Mouse (Mus musculus) gastrocnemius, postnatal 10 days (tissue): ENCODE results near the gene Cdh23. TPM values are rescaled to one million over a fixed set of nuclear protein-coding genes. Genes with fewer than 3 reads are reported as not detected.

Experiments
- DNase-seq: peaks from one replicate; pipeline ENCODE4 v3.0.0; 2021; ENCODE audit warnings: mixed read lengths
- total RNA-seq, 2 experiments: library from RNA; stranded (reverse); gene quantifications; 2 replicates each; pipeline ENCODE4 v1.2.3; 2021

The Cdh23 gene
- total RNA-seq, 2 experiments from 2014 or later, result 3.1 to 4.2 TPM

DNA sequence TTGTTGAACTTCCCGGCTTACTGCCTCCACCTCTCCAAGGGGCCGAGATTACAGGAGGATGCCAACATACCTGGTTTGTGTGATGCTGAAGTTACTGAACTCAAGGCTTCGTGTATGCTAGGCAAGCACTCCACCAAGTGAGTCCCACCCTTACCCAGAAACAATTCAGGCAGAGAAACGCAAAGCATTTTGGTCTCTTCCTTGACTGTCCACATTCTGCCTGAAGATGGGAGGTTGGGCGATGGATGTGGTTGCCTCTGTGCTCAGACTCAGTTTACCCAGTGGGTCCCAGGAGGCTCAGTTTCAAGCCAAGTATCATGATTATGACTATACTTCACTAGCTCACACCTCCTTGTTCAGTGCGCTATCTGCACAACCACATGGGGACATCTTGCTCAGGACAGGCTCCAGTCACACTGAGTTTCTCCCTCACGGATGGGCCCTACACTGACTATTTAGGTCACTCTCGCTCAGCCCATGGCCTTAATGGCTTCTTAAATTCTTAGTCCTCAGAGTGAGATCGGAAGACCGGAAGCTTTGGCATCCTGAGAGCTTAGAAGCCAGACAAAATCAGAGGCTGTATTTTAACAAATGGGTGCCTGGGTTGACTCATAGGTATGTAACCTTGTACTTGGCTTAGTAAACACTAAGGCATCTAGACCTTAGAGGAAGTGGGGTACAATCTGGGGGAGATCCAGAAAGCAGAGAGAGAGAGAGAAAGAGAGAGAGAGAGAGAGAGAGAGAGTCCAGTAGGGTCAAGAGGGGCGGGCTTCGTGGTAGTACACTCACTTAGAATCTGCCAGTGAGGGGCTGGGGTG, 118.2 kb downstream of the Cdh23 start:
- no peak for DNase-seq

DNA sequence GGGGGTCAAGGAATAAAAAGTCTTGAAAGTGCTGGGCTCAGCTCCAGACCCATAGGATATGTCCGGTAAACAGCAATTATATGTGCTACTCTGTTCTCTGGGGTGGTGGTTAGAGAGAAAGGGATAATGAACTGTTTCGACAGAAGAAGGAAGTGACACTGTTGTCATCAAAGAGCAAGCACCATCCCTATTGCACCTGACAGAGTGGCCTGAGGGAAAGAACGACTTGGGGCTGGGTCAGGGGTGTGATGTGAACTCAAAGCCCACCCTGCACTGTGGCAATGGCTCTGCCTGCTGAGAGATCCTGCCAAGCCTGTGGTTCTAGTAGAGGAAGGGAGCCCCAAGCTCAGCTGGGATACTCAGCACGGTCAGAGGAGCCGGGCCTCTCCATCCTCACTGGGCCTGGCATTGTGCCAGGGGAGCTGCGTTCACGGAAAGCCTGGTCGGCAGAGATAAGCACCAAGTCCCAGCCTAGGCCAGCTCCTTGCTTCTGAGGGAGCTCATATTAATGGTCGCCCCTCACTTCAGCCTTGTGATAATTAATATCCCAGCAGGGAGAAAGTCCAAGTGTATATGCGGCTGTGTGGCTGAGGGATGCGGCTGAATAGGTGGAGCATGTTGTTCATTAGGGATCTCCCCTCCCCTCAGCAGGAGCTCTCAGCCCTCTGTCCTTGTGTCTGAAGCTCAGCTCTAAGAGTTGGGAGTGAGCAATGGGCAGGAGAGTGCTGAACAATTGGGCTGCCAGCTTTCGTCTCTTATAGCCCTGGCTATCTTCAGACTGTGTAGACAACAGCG, 119.0 kb downstream of the Cdh23 start:
- peak; percentile 60 for DNase-seq

- no peak for DNase-seq
These were observed 121.4 kb downstream of the Cdh23 start for GRCm38 (mm10) chr10:60574851-60575250.

DNA sequence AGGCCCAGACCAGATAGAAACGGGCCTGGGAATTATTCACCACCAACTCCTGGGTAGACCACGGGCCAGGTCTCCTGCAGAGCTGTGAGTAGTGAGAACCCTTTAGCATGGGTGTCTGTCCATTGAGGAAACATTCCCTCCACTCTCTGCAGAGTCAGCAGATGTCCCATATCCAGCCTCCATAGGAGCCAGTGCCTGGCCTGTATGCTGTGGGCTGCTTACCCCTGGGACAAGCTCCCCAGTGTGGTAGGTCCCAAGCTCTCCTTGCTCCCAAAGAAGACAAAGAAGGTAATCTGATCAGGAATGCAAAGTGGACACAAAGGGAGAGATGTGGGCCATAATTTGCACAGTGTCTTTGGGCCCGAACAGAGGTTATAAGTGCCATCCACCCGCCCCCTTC, 124.8 kb downstream of the Cdh23 start:
- no peak for DNase-seq

GRCm38 (mm10) chr10:60566369-60567037, 129.8 kb downstream of the Cdh23 start:
- DNase-seq, result no peak

- no peak for DNase-seq
These were observed 132.2 kb downstream of the Cdh23 start for GRCm38 (mm10) chr10:60564136-60564535.

GRCm38 (mm10) chr10:60562946-60563345, 133.3 kb downstream of the Cdh23 start:
- no peak for DNase-seq

DNA sequence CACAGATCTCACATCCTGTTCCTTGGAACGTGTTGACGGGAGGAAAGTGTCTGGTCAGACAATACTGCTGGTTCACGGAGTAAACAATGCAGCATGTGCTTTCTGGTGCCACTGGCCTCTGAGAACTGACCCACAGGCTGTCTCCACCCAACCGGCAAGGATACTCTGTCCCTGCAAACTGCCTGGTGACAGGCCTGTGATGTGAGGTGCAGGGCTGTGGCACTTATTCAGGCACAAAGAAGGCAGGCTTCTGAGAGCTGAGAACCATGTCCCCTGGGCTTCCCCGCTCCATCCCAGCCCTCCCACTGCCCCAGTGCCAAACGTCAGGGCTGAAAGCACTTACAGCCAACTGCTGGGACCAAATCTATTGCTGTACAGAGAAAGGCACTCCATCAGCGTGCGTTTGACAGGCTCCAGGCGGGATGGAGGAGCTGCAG, 137.8 kb downstream of the Cdh23 start:
- no peak for DNase-seq

- DNase-seq, result no peak
These were observed 143.2 kb downstream of the Cdh23 start for GRCm38 (mm10) chr10:60552951-60553635.

DNA sequence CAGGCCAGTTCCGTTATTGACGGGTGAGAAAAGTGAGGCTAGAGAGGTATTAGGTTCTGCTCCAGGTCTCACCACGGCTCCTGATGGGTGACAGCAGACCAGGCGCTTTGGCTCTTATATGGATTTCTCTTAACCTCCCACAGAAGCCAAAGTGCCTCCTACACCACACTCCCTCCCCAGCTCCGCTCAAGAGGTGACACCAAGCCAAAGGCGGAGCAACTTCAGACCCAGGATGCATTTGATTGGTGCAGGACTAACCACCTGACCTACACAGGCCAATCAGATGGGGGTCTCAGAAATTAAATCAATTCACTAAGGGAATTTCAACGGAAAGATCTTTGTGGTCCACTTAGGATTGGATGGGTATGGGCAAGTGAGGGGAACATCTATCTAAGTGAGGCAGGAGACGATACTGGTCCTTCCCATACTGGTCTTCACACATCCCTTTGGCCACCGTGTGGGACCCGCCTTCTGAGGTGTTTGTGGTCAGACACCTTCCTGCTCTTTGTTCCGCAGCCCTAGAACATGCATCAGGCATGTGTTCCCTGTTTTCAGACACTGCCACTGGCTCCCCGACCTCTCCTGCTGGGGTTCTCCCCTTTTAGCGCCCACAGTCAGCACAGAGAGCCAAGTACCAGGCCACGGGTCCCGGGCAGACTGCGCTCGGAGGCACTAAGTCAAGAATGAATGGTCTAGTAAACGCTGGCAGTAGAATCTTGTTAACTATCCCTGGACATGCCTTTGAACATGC, 157.0 kb downstream of the Cdh23 start:
- no peak for DNase-seq

- DNase-seq, result no peak
These were observed 160.0 kb downstream of the Cdh23 start for GRCm38 (mm10) chr10:60536098-60536811.

DNA sequence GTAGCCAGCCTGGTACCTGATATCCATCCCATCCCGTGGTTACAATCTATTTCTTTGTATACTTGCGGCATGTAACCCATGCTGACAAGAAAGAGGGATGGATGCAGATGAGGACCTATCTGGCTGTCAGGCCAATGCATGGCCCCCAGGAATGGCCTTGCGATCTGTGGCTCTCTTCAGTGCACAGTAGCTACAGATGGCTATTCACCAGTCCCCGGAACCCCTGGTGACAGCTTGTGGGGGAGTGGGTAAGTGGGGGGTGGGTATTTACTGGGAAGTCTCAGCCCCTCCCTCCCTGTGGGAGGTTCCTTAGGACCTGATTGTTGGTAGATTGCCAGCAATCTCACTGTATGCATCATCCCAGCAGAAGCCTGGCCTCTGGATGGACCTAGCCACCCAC, 163.8 kb downstream of the Cdh23 start:
- DNase-seq, result no peak

DNA sequence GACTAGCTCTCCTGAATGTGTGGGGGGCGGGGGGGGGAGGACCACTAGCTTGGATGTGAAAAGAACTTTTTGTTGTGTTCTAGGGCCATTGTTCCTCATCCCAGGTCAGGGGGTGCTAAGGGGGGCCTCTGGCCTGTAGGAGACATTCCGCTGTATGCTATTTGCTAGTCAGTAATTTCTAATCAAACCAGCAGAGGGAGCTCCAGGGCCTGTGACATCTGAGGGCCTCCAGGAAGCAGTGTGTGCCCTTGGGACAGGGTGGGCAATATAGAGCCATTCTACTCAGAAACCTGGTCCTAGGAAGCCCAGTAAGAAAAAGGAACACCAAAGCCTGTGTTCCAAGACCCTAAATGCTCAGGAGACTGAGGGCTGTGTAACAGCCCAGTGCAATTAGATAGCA, 164.9 kb downstream of the Cdh23 start:
- DNase-seq, result peak; percentile 42

DNA sequence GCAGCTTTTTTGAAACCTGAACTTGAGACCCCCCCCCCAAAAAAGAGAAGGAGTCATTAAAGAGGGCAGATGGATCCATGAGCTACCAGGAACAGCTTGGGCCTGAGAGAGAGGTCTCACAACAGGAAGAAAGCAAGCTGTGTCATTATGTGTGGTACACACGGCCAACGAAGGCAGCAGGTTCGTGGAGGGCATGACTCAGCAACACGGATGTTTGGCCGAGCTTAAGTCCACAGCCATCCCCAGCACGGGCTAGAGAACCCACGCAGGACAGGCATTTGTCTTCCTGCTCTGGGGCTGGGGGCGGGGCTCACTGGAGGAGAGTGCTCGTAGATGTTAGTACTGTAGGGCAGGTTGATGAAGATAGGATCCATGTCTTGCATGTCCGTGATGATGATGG, 165.7 kb downstream of the Cdh23 start:
- no peak for DNase-seq

DNA sequence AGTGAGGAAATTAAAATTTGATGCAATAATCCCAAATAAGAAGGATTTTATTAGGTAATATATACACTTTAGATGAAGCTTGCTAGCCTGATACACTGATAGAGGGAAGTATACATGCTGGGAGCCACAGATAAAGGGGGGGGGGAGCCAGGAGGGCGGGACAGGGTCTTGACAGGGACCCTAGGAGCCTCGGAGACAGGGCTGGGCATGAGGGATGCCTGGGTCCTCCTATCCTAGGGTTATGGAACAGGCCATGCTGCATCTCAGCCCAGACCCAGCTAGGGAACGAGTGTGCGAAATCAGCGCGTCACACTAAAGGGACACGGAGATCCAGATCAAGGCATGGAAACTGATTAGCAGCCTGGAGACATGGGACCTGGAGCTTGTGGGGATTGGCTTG, 168.3 kb downstream of the Cdh23 start:
- DNase-seq, result no peak

DNA sequence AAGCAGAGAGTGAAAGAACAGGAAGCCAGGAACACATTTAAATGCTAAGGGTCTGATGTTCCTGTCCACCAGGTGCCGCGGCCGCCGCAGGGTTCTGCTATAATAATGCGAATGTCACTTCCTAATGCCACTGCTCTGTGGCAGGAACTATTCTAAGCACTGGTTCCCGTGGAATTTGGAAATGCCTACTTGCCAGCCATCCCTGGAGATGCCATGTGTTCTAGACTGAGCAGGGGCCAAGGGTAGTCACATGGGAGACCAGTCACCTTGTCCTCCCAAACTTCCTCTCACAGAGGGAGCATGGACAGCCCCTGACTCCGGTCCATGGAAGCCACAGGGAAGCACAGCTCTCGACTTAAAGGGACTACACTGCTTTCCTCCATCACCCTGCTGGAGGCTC, 171.2 kb downstream of the Cdh23 start:
- no peak for DNase-seq

DNA sequence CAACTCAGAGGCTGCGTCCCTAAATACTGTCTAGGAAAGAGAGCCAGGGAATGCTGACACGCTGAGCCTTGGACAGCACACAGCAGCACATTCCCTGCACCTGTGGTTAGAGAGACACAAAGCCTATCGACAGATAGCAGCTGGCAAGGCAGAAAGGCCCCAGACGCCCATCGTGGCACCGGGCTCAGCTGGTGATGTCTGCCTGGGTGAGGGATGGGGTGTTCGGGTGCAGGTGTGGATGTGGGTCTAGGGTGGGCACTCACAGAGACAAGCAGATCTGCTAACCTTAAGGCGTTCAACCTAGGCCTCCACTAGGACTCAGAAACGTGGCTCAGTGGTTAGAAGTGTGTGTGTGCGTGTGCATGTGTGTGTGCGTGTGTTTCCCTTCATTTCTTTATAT, 180.0 kb downstream of the Cdh23 start:
- DNase-seq, result no peak

DNA sequence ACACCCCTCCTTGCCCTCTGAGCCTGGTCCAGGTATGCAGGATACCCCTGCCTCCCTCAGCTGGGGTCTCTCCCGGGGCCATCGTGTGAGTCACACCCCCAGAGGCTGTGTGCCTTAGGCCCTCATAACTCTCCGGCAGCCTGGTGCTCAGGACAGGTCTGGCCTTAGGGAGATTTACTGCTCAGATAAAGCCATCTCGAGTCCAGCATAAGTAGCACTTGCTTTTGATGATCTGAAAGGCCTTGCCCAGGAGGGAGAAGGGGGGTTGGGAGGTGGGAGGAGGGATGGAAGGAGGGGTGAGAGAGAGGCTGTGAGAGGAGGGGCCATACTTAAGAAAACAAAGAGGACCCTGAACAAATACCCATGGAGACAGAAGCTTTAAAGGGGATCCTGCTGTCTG, 197.8 kb downstream of the Cdh23 start:
- no peak for DNase-seq

DNA sequence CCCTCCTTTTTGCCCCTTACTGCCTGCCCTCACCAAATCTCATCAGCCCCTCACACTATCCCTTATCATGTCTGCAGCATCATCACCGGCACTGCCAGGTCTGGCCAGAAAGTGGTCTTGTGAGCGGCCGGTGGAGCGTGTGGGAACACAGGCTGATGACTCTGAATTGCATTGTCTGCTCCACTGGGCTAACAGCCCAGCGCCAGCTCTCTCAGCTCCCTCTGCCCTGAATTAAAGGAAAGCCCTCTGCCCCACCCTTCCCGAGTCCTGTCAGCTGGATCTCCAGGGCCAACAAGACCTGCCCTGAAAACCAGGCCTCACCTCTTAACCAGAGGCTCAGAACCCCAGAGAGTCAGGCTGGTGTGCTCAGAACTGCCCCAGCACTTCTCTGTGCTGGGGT, 201.2 kb downstream of the Cdh23 start:
- DNase-seq, result no peak

- no peak for DNase-seq
These were observed 204.8 kb downstream of the Cdh23 start for GRCm38 (mm10) chr10:60491538-60491937.

DNA sequence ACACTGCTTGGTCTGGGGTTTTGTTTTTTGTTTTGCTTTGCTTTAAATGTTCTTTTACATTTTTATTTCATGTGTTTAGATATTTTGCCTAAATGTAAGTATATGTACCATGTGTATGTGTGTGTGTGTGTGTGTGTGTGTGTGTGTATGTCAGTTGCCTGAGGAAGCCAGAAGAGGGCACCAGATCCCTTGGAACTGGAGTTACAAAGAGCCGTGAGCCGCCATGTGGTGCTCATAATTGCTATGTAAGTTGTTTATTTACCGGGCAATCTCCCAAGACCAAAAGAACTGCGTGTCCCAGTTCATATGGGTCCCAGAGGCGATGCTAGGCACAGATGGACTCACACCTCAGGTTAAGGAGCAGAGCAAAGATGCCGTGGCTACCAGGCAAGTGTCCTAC, 214.9 kb downstream of the Cdh23 start:
- DNase-seq, result no peak
